Mouse (Mus musculus): ENCODE results near the gene Dyrk3. TPM values are rescaled to one million over a fixed set of nuclear protein-coding genes. Genes with fewer than 3 reads are reported as not detected.

Dyrk3 gene
- total RNA-seq, 4 experiments from 2014 or later = 4.9 to 9.5 (median 6.3) TPM

DNA sequence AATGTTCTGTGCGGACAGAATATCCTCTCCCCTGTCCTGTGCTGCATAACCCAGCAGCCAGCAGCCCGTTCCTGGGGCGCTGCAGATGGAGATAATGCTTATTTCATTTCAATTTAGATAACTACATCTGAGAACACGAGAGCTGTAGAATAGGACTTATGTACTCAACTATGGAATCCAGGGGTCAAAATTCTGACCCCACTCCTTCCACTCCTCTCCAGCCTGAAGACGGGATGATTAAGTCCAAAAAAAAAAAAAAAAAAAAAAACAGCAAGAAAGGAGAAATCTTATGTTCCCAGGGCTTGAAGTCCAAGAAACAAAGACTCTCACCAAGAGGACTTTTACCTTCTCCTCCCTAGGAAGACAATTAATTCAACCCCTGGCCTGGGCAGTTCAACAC lies 55.0 kb downstream of the Dyrk3 start:
- no peak for DNase-seq

GRCm38 (mm10) chr1:131080686-131081085 lies 57.5 kb downstream of the Dyrk3 start:
- DNase-seq = no peak

- DNase-seq = no peak
Measured at GRCm38 (mm10) chr1:131079762-131080161, 58.4 kb downstream of the Dyrk3 start.

DNA sequence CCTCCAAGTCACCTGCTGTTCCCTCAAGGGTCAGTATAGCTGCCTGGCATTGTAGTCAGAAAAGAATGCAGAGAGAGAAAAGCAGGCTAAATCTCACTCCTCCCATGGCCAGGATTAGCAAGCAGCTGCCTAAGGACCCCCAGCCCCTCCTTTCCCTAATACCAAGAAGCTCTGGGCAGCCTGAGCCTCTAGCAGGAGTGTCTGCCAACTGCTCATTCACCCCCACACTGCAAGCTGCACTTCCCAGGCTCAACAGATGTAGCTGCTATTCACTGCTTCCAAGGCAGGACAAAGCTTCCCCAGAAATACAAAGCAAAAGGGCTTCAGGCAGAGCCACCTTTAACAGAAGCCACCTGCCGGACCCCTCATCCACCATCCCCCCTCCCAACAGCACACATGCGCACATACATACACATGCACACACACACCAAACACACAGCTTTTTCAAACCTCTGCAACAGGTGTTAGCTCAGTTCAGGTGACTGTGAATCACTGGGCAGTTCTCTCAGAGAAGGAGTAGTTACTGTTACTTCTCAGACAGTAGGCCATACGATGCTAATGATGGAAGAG lies 59.3 kb downstream of the Dyrk3 start:
- DNase-seq = no peak

Other genes starting within 250 kb of the Dyrk3 start
- not detected for gene Il20, start 226.9 kb downstream of the Dyrk3 start, total RNA-seq (2022)
- not detected for gene Il19, start 198.2 kb downstream of the Dyrk3 start, total RNA-seq (2022)
- under 1 TPM in 1 of 4 experiments, not detected in 3; 0.30 TPM for gene Il10, start 118.5 kb downstream of the Dyrk3 start, total RNA-seq (2022)
- 100 to 1,000 TPM; 155 to 174 (median 159) TPM for gene Mapkapk2, start 40.5 kb downstream of the Dyrk3 start, total RNA-seq (2022)
- gene Eif2d, start 14.8 kb upstream of the Dyrk3 start, total RNA-seq (2022) = 10 to 100 TPM; 44.9 to 56.7 (median 50.0) TPM
- gene Rassf5, start 106.9 kb upstream of the Dyrk3 start, total RNA-seq (2022) = 10 to 100 TPM; 13.1 to 23.8 (median 20.7) TPM
- gene Ikbke, start 141.3 kb upstream of the Dyrk3 start, total RNA-seq (2022) = 10 to 100 TPM; 14.1 to 64.0 (median 26.2) TPM

Measured in adrenal gland, adult 8-10 months (tissue).